Mouse (Mus musculus) heart, postnatal 0 days (tissue): ENCODE data around the gene S100a2. TPM values are rescaled to one million over a fixed set of nuclear protein-coding genes. Genes with fewer than 3 reads are reported as not detected.

ENCODE experiments used
- ATAC-seq: fragments of 200-750 bp; cut with Nextera tagmentation; 2 replicates; pipeline ENCODE4 v1.8.0; 2017; ENCODE audit warnings: low read depth, moderate number of reproducible peaks, moderate library complexity; ENCODE audit not compliant: insufficient read depth
- DNase-seq: peaks from one replicate; pipeline ENCODE4 v3.0.0-alpha.2; 2016; ENCODE audit warnings: low spot score
- H3K27ac ChIP-seq: fragments of 300-500 bp; sonication (generic); 2 replicates; pipeline ENCODE4 v1.5.1; 2014; ENCODE audit warnings: low read depth, mild to moderate bottlenecking
- H3K27me3 ChIP-seq: fragments of 300-500 bp; sonication (generic); 2 replicates; pipeline ENCODE4 v1.6.1; 2014; ENCODE audit warnings: low read length, mixed read lengths; ENCODE audit not compliant: control insufficient read depth, insufficient read depth
- H3K36me3 ChIP-seq: fragments of 300-500 bp; sonication (generic); replicated peaks from 2 replicates; pipeline ENCODE4 v1.6.1; 2014; ENCODE audit warnings: low read length, mixed read lengths; ENCODE audit not compliant: control insufficient read depth, insufficient read depth
- H3K4me1 ChIP-seq: fragments of 300-500 bp; sonication (generic); 2 replicates; pipeline ENCODE4 v1.6.1; 2014; ENCODE audit warnings: antibody characterized with exemption; ENCODE audit not compliant: control insufficient read depth, insufficient read depth
- H3K4me2 ChIP-seq: fragments of 300-500 bp; sonication (generic); 2 replicates; pipeline ENCODE4 v1.6.1; 2014; ENCODE audit warnings: low read depth, mild to moderate bottlenecking, low read length, moderate library complexity
- H3K4me3 ChIP-seq: fragments of 300-500 bp; sonication (generic); 2 replicates; pipeline ENCODE4 v1.5.1; 2014; ENCODE audit warnings: low read depth, low read length
- H3K9ac ChIP-seq: fragments of 300-500 bp; sonication (generic); replicated peaks from 2 replicates; pipeline ENCODE4 v1.6.1; 2014; ENCODE audit warnings: low read depth, low read length, mixed read lengths
- H3K9me3 ChIP-seq: fragments of 300-500 bp; sonication (generic); replicated peaks from 2 replicates; pipeline ENCODE4 v1.6.1; 2016; ENCODE audit warnings: low read length; ENCODE audit not compliant: control insufficient read depth
- CTCF ChIP-seq: IDR thresholded peaks from 2 replicates; pipeline ENCODE4 v1.5.1; 2016; ENCODE audit warnings: antibody characterized with exemption, control low read depth, low read depth
- EP300 ChIP-seq: IDR thresholded peaks from 2 replicates; pipeline ENCODE4 v1.6.1; 2016; ENCODE audit warnings: antibody characterized with exemption, low read depth
- WGBS: fragments of 180-500 bp; shearing (Covaris S2); extraction: QIAGEN DNeasy Blood & Tissue Kit; methylation state at CpG from one replicate; pipeline ENCODE4 v1.1.7; 2014; 5-methylcytosine and 5-hydroxymethylcytosine counted together
- polyA plus RNA-seq: library from polyadenylated mRNA; unstranded; fragments of >200 nt; fragmentation: Nextera tagmentation; extraction: Ambion mirVana; gene quantifications from 2 replicates; pipeline ENCODE4 v1.2.1, GENCODE M21; 2015
- total RNA-seq: library from RNA; depleted of rRNA; stranded (reverse); fragments of >200 nt; gene quantifications from 2 replicates; pipeline ENCODE4 v1.2.3, GENCODE M21; 2014; ENCODE audit warnings: low replicate concordance; rRNA removed

S100a2 gene
- total RNA-seq (not detected in 2 replicates), polyA plus RNA-seq (not detected in 2 replicates)

GRCm38 (mm10) chr3:90589947-90590346 is at the start of gene S100a2:
Gene S100a2 (plus strand): TSS chr3:90590247.
- Histone ChIP-seq H3K36me3 (no peaks in the 10 kb centered on the region), H3K27me3 (no peaks in the 10 kb centered on the region), H3K4me3 (no peak within 1 kb of the TSS), H3K4me2 (no peak within 1 kb of the TSS), H3K9me3 (0 out of 2 replicates have a peak, but pooled peaks cover 3% of the 10 kb centered on the region), H3K4me1 (0 out of 2 replicates have a peak, but pooled peaks cover 6% of the 10 kb centered on the region), H3K27ac (no peak within 1 kb of the TSS), H3K9ac (no peak within 1 kb of the TSS)
- ATAC-seq (no peak), DNase-seq (no peak)
- TF ChIP-seq CTCF (no peak), EP300 (no peak)
- WGBS, result 81% methylated on average over 8 of the region's 8 CpGs

DNA sequence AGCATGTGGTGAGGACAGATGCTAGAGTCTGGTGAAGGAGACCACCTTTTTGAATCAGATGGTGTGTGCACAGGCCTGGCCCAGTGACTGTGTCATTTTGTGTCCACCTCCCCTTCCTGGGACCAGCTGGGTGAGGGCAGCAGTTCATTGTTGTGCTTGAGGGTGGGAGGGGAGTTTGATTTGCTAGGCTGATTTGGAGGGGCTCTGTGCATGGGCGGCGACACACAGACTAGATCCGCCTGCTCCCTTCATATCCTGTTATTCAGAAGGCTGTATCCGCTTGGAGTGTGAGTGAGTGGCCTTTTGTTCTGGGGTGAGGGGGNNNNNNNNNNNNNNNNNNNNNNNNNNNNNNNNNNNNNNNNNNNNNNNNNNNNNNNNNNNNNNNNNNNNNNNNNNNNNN is 49.1 kb upstream of the S100a2 start:
- peak overlapping the region; percentile 51; the same call in 1 of the 2 replicates for H3K9ac ChIP-seq
- peak; percentile 74 for ATAC-seq

GRCm38 (mm10) chr3:90549676-90550420 is 40.2 kb upstream of the S100a2 start:
- ATAC-seq, result no peak

More for the DNA sequence above, 49.1 kb upstream of the S100a2 start:
- peak overlapping the region; percentile 28 for H3K4me3 ChIP-seq
- H3K27me3 ChIP-seq, result no peaks in the 10 kb centered on the region
- peak; percentile 33 for DNase-seq
- 0 out of 2 replicates have a peak, but pooled peaks have one; percentile 19 for TF ChIP-seq EP300
- TF ChIP-seq CTCF, result no peak
- H3K36me3 ChIP-seq, result no peaks in the 10 kb centered on the region
- H3K4me2 ChIP-seq, result peak overlapping the region; percentile 48
- H3K27ac ChIP-seq, result peak overlapping the region; percentile 73
- H3K9me3 ChIP-seq, result no peaks in the 10 kb centered on the region
- 0 out of 2 replicates have a peak, but pooled peaks cover 4% of the 10 kb centered on the region for H3K4me1 ChIP-seq
- WGBS, result 51% methylated on average over 4 of the region's 4 CpGs

DNA sequence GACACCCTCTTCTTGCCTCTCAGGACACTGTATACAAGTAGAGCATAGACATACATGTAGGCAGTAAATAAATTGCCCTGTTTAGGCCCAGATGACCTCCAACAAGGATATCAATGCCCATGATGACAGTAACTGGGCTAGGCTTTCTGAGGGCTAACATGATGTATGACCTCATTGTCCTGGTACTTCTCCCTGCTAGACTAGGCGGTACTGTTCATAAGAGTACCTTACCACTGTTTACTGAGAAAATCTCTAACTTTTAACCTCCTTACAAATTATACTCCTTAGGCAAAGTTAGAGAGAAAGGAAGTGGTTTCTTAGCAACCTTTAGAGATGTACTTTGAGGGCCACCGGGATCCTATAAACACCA is 39.6 kb upstream of the S100a2 start:
- Histone ChIP-seq H3K9me3 (no peaks in the 10 kb centered on the region), H3K36me3 (no peaks in the 10 kb centered on the region), H3K4me1 (no peaks in the 10 kb centered on the region; the same call in 1 of the 2 replicates), H3K4me3 (no peak overlapping the region), H3K27me3 (no peaks in the 10 kb centered on the region), H3K4me2 (no peak overlapping the region), H3K27ac (no peak overlapping the region), H3K9ac (no peak overlapping the region)
- ATAC-seq, result no peak
- 68% methylated on average over 2 of the region's 2 CpGs for WGBS
- TF ChIP-seq CTCF, result no peak
- TF ChIP-seq EP300, result no peak
- no peak for DNase-seq

More at GRCm38 (mm10) chr3:90549676-90550420, 40.2 kb upstream of the S100a2 start:
- TF ChIP-seq CTCF (no peak), EP300 (no peak)
- no peak overlapping the region for H3K4me3 ChIP-seq
- WGBS, result 63% methylated on average over 5 of the region's 5 CpGs
- no peak for DNase-seq
- H3K27me3 ChIP-seq, result no peaks in the 10 kb centered on the region
- no peak overlapping the region for H3K9ac ChIP-seq
- no peaks in the 10 kb centered on the region; the same call in 1 of the 2 replicates for H3K4me1 ChIP-seq
- no peaks in the 10 kb centered on the region for H3K36me3 ChIP-seq
- H3K9me3 ChIP-seq, result no peaks in the 10 kb centered on the region
- H3K27ac ChIP-seq, result no peak overlapping the region
- no peak overlapping the region for H3K4me2 ChIP-seq

GRCm38 (mm10) chr3:90552231-90552630 is 37.8 kb upstream of the S100a2 start:
- DNase-seq (no peak), ATAC-seq (no peak)
- Histone ChIP-seq H3K27ac (no peak overlapping the region), H3K27me3 (no peaks in the 10 kb centered on the region), H3K36me3 (no peaks in the 10 kb centered on the region), H3K4me3 (no peak overlapping the region), H3K9ac (no peak overlapping the region), H3K4me2 (no peak overlapping the region), H3K4me1 (no peaks in the 10 kb centered on the region; the same call in 1 of the 2 replicates), H3K9me3 (no peaks in the 10 kb centered on the region)
- TF ChIP-seq EP300 (no peak), CTCF (no peak)
- WGBS, result 77% methylated on average over 2 of the region's 2 CpGs
